Mouse (Mus musculus): ENCODE results near the gene Mbd4.

The Mbd4 gene

DNA sequence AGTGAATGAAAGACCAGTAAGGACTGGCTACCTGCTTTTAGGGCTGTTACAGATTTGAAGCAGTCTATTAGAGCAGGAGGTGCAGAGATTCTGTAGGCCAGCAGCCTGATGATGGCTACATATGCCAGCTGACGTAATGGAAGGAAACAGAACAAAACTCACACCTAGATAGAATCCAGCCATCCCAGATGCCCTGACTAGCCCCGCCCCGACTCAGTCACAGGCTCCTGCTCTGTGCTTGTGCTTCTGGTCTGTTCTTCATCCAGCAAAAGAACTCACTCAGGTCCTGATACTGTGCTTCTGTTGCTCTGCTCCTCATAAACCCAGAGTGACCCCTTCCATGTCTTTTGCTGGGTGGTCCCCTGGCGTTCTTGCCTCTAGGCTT is 3.2 kb upstream of the Mbd4 start:
- DNase-seq: no peak

DNA sequence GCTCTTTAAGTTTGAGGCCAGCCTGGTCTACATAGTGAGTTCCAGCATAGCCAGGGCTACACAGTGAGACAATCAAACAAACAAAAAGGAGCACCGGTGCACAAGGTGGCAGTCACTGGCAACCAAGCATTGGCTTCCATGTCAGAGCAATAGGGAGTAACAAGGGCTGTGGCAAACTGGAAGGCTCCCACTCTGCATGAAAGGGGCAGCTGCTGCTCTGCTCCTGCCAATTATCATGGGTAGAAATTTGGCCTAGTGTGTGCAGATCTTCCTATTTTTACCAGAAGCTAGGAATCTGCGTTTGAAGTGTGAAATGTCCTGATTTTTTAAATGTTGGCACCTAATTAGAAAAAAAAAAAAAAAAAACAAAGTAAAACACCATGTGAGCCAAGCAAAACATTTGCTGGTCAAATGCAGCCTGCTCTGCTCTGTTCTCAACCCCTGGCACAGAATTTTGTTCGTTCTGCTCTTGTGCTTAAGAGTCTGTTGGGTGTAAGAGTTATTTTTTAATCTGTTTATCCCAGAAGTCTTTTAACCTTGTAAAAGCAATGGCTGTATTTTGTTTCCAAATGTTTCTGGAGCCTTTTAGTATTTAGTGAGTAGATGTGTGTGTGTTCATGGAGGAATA is 2.7 kb upstream of the Mbd4 start:
- no peak for DNase-seq

DNA sequence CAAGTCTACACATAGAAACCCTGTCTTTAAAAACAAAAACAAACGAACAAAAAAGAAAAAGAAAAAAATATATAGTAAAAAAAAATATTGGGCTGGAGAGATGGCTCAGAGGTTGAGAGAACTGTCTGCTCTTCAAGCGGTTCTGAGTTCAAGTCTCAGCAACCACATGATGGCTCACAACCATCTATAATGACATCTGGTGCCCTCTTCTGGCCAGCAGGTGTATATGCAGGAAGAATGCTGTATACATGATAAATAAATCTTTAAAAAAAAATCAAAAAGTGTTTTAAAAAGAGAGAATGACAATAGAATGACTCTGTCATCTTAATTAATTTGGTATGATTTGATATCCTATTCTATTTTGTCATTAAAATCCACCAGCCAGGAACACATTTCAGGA is 1.3 kb upstream of the Mbd4 start:
- DNase-seq: peak; percentile 35

DNA sequence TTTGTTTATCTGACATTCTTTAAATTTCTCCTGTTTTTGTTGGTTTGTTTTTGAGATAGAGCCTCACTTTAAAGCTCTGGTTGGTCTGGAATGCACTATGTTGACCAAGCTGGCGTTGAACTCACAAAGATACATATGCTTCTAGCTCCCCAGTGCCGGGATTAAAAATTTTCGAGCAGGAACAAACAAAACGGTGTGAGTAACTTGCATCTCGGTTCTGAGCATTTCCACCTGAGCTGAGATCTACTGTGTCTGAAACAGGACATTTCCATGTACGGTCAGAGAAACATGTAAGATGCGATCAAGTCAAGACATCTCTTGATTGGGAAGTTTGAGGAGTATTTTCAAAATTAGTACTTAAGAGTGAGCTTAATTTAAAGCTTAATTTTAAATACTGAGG is 814 bp upstream of the Mbd4 start:
- no peak for DNase-seq

DNA sequence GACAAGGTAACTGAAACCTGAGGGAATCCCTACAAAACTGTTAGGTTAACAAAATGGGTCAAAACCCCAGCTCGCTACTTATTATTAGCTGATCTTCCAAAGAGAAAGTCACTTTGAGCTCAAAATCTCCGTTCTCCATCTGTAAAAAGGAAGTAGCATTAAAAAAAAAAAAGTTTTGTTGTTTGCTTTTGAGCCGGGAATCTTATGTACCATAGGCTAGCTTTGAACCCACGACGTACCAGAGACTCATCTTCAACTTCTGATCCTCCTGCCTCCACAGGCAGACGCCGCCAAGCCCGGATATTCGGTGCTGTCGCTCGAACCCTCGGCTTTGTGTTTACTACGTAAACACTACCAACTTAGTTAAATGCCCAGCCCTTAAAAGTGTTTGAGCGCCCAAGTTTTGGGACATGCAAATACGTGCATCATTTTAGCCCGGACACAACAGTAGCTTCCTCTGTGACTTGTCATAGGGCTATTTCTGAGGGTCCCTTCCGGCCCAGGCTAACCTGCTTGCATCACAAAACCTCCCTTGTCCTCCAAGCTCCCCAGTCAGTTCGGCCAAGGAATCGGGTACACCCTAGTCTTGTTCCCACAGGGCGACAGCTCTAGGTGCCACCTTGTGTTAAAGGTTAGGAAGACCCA is 603 bp downstream of the Mbd4 start:
- no peak for DNase-seq

DNA sequence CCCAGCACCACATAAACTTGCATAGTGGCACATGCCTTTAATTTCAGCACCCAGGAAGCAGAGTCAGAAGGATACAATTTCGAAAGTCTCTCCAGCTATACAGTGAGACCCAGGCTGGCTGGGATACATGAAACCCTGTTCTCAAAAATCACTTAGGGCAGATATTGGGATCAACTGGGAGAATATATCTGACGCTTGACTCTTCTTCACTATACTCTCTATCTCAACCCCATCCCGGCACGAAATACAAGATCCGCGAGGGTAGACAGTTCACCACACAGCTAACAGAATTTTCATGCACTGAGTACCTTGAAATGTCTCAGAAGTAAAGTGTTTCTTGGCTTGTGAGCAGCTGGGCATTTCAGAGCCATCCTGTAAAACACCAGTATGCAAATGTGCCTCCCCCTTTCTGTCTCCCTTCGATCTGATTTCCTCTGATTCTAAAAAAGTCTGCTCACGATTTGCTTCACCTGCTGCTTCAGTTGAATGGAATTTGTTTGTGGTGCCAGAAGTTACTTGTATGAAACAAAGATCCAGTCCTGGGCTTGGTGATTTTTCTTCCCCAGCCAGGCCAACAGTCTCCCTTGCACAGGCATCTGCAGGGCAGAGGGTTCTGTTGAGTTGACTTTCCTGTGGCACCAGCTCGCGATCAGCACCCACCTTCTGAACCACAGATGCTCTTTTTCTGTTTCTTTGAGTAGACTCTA is 4.4 kb downstream of the Mbd4 start:
- no peak for DNase-seq

DNA sequence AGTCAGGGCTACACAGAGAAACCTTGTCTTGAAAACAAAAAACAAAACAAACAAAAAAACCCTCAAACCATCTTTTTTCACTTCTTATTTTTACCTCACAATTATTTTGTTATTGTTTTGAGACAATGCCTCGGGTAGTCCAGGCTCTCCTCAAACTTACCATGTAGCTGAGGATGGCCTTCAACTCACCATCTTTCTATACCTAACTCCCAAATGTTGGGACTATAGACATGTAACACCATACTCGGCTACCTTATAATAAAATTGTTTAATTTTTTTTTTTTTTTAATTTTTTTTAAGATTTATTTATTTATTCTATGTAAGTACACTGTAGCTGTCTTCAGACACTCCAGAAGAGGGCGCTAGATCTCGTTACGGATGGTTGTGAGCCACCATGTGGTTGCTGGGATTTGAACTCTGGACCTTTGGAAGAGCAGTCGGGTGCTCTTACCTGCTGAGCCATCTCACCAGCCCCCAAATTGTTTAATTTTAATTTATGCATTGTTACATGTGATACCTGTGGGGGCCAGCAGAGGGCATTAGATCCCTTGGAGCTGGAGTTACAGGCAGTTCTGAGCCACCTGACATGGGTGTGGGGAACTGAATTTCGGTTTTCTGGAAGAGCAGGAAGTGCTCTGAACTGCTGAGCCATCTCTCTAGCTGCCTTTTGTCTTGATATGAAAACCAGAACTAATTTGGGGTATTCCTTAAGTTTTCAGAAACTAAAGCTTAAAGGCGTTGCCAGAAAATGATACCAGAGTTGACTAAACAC is 6.3 kb downstream of the Mbd4 start:
- DNase-seq: peak; percentile 85

DNA sequence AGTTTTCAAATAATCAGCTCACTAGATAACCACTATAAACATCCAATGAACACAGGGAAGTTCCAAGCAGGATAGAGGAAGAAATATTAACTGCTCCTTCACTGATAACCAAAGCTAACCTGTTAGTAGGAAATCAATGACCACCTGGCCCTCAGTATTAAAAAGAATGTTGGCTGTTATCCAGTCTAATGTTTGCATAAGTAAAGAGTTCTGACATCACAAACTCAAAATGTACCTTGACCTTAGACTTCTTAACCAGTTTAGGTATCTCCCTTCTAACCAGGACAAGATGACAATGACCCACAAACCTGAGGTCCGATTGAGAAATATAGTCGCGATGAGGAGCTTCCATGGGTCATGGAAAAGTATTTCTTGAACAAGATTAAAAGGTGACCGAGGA is 8.2 kb downstream of the Mbd4 start:
- DNase-seq: no peak

DNA sequence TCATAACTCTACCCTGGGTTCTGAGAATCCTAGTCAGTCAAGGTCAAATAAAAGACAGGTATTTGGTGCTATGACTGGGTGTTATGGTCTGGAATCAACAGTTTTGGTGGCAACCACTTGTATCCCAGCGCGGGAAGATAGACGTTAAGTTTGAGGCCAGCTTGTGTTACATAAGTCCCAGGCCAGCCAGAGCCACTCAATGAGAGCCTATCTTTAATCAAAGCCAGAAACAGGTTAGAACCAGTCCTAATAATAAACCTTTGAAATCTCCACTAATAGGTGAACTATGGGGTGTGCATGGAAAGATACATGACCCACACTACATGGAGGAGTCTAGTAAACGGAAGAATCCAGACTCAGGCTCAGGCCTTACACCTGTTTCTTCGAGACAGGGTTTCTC is 14.4 kb downstream of the Mbd4 start:
- DNase-seq: no peak

DNA sequence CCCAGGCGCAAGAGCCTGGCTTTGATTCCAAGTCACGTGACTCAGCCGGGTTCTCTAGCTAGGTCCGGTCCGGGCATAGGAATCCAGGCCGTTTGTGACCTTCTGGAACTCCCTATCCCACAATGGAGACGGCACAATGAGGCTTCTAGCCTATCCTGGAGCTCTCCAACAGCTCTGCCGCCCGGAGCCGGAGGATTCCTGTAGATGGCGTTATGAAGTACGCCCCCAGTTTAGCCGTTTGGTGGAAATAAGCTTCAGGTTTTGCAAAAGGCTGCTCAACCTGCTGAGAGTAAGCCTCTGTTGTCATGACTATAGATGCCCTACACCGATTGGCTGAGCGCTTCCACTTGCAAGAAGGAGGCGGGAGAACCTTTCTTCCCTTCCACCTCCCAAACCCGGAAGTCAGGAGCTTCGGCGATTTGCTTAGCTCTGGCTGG is 15.0 kb downstream of the Mbd4 start, which contains the start of gene Efcab12:
Efcab12 (minus strand) TSS at position 252 of the 437 bp plus-strand sequence.
- peak; percentile 88 for DNase-seq

DNA sequence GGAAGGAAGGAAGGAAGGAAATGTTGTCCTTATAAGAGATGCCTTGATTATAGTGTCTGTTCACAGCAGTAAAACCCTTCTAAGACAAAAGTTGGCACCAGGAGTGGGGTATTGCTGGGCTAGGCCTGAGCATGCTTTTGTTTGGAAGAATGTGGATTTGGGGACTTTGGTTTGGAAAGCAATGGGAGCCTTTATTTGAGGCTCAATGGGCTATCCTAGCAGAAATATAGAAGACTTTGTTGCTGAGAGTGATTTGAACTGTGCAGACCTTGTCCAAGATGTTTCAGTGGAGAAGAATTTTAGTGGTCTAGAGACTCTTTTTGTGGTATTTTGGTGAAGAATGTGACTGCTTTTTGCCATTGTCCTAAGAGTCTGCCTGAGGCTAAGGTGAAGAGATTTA is 19.3 kb downstream of the Mbd4 start:
- no peak for DNase-seq

DNA sequence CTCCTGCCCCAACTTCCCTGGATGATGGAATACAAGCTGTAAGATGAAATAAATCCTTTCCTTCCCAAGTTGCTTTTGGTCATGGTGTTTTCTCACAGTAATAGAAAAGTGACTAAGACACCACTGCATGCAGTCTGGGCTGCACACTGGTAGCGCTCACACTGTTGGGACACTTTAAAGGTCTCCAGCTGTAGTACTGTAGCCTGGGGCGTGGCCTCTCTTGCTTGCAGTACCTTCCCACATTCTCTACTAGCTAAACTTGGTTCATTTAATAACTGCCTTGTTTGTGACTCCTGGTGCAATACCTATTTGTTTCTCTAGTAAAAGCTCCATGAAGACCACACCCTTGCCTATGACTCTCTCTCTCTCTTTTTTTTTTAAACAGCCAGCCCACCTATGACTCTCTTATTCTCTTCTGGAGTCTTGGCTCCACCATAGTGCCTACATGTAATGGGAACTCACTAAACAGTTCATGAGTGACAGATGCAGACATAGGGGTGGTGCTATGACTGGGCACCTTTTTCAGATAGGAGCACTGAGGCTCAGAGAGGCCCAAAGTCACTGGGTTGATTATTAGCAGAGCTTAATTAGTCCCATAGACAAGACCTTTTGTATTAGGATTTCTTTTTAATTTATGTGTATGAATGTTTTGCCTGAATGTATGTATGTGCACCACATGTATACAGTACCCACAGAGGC is 20.9 kb downstream of the Mbd4 start:
- no peak for DNase-seq

DNA sequence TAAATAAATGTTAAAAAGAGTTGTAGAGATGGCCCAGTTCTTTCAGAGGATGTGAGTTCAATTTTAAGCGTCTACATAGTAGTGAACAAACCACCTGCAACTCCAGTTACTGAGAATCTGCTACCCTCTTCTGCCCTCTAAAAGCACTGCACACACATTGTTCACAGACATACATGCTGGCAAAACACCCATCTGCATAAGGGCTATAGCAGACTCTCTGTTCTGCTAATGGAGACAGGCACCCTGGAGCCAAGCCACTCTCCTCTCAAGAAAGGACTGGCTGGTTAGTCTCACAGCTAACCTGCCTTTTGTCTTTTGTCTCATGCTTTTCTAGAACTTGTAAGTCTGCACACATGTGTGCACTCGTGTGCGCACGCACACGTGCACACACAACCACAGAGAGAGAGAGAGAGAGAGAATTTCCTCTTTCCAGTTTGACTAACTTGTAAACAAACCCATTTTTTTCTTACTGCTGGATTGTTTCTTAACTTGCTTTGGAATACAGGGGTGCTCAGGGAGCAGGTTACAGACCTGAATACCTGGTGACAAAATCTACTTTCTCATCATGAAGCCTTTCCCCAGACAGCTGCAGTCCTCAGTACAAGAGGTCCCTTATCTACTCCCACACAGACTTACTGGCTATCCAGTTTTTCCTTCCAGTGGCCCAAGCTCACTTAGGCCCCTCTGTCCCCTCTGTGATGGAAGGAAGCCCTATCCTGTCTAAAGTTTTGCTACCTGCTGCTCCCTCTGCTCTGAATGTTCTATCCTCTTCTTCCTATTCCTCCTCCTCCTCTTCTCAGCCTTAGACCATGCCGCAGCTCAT is 22.2 kb downstream of the Mbd4 start:
- DNase-seq: no peak

DNA sequence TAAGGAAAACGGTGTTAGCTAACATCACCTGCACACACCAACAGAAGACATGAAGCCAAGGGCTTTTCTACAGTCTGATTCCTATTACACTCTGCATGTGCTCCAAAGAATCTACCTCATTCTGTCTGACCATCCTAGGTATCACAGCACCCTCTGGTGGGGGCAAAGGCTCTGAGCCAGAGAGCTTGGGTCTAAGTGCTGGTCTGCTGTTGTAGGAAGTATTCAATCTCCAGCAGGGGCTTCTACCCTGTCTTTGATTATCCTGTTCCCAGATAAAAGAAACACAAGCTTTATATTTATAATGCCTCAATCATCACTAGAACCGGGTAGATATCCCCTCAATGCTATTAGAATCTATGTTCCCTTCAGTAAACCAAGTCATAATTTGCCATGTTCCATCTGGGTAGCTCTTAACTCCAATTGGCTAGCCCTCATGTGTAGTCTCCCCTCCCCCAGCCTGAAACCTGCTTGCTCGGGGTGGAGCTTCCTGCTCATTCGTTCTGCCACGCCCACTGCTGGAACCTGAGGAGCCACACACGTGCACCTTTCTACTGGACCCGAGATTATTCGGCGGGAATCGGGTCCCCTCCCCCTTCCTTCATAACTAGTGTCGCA is 29.2 kb downstream of the Mbd4 start:
- peak; percentile 74 for DNase-seq

DNA sequence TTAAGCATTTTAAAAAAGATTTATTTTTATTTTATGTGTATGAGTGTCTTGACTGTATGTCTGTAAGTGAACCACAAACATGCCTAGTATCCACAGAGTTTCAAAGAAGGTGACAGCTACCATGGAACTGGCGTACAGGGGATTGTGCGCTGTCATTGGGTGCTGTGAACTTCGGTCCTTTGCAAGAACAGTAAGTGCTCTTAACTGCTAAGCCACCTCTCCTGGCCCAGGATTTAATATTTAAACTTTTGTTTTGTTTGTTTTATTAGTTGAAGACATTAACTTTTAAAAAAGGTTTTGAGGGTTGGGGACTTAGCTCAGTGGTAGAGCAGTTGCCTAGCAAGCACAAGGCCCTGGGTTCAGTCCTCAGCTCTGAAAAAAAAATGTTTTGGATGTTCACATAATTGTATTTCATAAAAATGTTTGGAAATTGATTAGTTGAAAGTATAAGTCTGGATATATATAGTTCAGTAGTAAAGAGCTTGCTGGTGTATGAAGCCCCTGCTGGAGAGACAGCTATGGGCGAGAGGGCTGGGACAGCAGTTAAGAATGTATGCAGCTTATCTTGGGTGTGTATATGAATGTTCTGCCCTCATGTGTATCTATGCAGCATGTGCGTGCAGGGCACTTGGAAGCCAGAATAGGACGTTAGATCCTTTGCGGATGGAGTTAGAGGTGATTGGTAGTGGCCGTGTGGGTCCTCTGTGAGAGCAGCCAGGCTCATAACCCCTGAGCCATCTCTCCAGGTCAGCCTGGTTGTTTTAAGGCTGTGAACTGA is 31.8 kb downstream of the Mbd4 start:
- DNase-seq: no peak

DNA sequence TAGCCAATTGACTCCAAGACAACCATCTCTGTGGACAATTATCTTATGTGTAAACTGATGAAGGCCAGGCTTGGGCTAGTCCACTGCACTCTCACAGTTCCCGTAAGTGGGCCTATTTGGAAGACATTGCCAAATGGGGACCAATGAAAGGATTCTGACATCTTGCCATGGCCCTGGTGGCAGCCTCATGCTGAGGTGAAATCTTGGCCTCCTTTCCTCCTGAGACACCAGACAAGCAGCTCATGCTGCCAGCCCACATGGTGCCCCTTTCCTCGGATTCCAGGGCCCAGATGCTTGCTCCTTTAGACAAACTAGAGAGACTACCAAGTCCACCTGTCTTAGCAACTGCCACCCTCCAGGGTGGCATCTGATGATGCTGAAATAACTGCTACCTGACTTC is 35.0 kb downstream of the Mbd4 start:
- no peak for DNase-seq

DNA sequence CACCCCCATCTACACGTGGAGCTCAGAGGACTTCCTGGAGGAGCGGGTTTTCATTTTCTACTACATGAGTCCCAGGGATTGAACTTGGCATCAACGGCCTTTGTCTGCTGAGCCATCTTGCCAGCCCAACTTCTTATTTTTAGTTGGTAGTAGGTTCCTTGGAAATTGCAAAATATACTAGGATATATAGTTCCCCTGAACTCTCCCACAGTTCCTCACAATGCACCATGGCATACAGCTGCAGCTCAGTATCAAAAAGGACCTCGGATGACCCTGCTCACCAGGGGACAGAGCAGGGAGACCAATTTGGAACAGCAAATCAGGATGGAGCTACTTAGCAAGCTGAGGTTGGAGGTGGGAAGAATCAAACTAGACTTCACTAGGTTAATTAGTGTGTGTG is 38.1 kb downstream of the Mbd4 start:
- no peak for DNase-seq

DNA sequence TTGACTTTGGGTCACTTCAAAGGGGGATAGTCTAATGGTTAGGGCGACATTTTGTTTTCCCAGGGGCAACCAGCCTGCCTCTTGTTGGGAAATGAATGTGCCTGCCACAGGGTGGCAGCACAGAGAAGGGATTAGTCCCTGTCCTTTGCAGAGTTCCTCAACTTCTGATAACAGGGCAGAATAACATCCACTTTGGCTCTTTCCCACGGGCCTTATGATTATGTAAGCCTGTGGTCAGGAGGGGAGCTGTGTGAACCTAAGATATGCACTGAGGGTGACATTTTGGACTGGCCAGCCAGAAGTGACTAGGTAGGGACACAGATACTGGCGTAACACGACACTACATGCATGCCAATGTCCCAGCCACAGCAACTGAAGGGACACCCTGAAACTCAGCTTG is 39.1 kb downstream of the Mbd4 start:
- DNase-seq: peak; percentile 78

DNA sequence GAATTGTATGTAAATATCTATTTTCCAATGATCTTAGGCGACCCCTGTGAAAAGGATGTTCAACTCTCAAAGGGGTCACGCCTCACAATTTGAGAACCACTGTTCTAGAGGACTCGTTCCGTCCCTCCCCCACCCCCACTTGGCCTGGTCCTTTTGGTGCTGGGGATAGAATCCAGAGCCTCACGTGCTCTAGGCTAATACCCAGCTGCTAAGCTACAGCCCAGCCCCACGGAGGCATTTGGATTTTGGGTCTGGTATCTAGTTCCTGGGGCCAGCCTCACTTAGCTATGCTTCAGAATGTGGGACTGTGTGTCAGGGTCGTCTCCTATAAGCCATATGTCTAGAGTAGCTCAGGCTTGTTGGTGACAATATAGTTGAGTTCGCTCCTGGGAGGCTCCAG is 41.6 kb downstream of the Mbd4 start:
- DNase-seq: no peak

DNA sequence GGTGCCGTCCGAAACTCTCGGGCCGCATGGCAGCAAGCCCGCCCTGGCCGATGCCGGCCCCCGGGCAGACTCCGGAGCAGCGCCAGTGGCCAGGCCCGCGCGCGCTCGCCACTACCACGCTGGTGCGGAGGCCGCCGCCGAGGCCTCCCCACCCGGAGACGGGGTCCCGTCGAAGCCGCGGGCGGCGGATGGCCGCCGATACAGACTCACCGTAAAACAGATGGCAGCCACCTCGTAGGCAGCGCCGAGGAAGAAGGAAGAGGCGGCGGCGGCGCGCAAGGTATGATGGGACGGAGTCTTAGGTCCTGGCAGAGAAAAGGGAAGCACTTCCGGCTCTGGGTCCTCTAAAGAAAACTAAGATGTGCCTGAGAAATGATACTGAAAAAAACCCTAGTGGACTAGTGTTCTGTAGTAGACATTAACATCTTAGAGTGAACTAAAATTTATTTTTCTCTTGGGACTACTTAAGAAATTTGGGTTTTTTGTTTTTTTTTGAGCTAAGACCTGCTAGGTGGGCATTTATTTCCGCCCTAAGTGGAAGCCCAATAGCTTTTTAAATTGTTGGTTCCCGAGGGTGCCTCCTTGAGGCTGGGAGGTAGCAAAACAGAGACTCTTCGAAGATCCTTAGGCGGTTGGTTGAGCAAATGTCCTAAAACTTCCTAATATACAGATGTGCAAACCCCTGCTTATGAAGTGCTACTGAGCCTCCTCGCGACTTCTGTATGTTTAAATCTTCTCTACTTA is 44.5 kb downstream of the Mbd4 start, which contains the start of gene Rpl32:
Rpl32 (minus strand) TSS at position 260 of the 744 bp plus-strand sequence.
- peak; percentile 93 for DNase-seq

All from lung, postnatal 36 days (tissue).